ENCODE assay signal across 10 mouse cellular contexts in the genomic region with DNA sequence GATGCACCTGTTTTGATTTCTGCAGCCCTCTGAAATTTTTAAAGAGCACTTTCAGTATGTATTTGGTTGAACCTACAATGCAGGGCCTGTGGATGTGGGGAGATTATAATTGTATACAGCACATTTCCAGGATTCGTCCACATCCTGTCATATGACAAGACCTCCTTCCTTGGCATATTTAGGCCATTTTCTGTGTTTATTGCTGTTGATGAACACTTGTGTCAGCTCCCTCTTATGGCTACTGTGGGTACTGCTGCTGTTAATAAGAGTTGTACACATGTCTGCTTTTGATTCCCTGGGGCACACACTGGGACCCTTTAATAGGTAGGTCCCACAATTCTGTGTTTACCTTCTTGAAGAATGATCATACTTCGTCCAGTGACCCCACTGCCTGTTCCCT. TPM values are rescaled to one million over a fixed set of nuclear protein-coding genes. Genes with fewer than 3 reads are reported as not detected.
DNase-seq lines count a peak whose midpoint lies in the region; ATAC-seq and TF ChIP-seq lines count a peak whose summit lies in the region.
"Had no signal": no experiment of that assay in that cellular context is flagged by ENCODE, and none has a peak within 500 bp of the region (broad histone marks: within the 10 kb centered on the region; RNA-seq: fewer than 3 reads in every experiment).

No protein-coding gene starts in this region.

- no peak overlapping the region for H3K4me2 ChIP-seq in heart, embryonic 11.5 days
- H3K4me2 ChIP-seq in midbrain, postnatal 0 days (ENCODE audit: low read depth, low read length, poor library complexity, severe bottlenecking), result no peak overlapping the region
- H3K4me2 ChIP-seq in midbrain, embryonic 13.5 days (replicated peaks), result no peak overlapping the region
- H3K4me2 ChIP-seq: midbrain, embryonic 12.5 days had no signal

- no peaks in the 10 kb centered on the region for H3K36me3 ChIP-seq in heart, embryonic 11.5 days (ENCODE audit: control insufficient read depth, insufficient read depth, low read length)
- H3K36me3 ChIP-seq in midbrain, postnatal 0 days (ENCODE audit: insufficient read depth, low read length), result no peaks in the 10 kb centered on the region
- H3K36me3 ChIP-seq in midbrain, embryonic 13.5 days, result no peaks in the 10 kb centered on the region
- H3K36me3 ChIP-seq: midbrain, embryonic 12.5 days had no signal

- DNase-seq in heart, adult 11 months, result peak; percentile 82
- peak; percentile 83 for DNase-seq in midbrain, postnatal 0 days (ENCODE audit: low spot score)
- peak; percentile 71 for DNase-seq in c-Kit-positive CD71-positive TER-119-negative erythroid progenitor cells, embryonic 14.5 days (ENCODE audit: low read depth)
- DNase-seq in lung, postnatal 14 days, result peak; percentile 77
- no peak for DNase-seq in ovary, postnatal 10 days (ENCODE audit: low spot score)
- no peak for DNase-seq in cerebellum, adult 18-20 months

- H3K27me3 ChIP-seq in heart, embryonic 11.5 days (ENCODE audit: control insufficient read depth, insufficient read depth, low read length), result peaks cover 5% of the 10 kb centered on the region; the same call in 1 of the 2 replicates
- H3K27me3 ChIP-seq in midbrain, postnatal 0 days (ENCODE audit: insufficient read depth, low read length), result no peaks in the 10 kb centered on the region
- H3K27me3 ChIP-seq in midbrain, embryonic 13.5 days, result no peaks in the 10 kb centered on the region

- H3K27ac ChIP-seq in heart, embryonic 11.5 days (ENCODE audit: low read depth, low read length), result no peak overlapping the region
- no peak overlapping the region for H3K27ac ChIP-seq in midbrain, postnatal 0 days (ENCODE audit: low read depth, low read length)
- H3K27ac ChIP-seq in midbrain, embryonic 13.5 days, result no peak overlapping the region
- H3K27ac ChIP-seq: midbrain, embryonic 12.5 days had no signal

- ATAC-seq in heart, embryonic 11.5 days (replicated peaks; ENCODE audit: insufficient number of reproducible peaks, low FRiP score, low TSS enrichment), result no peak
- ATAC-seq in midbrain, postnatal 0 days (ENCODE audit: low FRiP score), result no peak
- no peak for ATAC-seq in midbrain, embryonic 13.5 days

- 40% methylated on average over 2 of the region's 2 CpGs for WGBS in heart, embryonic 11.5 days (ENCODE audit: insufficient replicate concordance)
- 41% methylated on average over 2 of the region's 2 CpGs for WGBS in midbrain, postnatal 0 days
- WGBS in midbrain, embryonic 13.5 days, result 57% methylated on average over 2 of the region's 2 CpGs

- H3K4me3 ChIP-seq in heart, embryonic 11.5 days (ENCODE audit: low read depth, low read length), result no peak overlapping the region
- no peak overlapping the region for H3K4me3 ChIP-seq in midbrain, postnatal 0 days (ENCODE audit: low read depth, low read length)
- no peak overlapping the region for H3K4me3 ChIP-seq in midbrain, embryonic 13.5 days (replicated peaks)
- H3K4me3 ChIP-seq: midbrain, embryonic 12.5 days had no signal

- TF ChIP-seq CTCF in midbrain, postnatal 0 days (IDR thresholded peaks at IDR 0.05), result peak; percentile 76

- H3K9ac ChIP-seq in heart, embryonic 11.5 days (ENCODE audit: low read depth, low read length), result no peak overlapping the region
- no peak overlapping the region for H3K9ac ChIP-seq in midbrain, postnatal 0 days (replicated peaks; ENCODE audit: low read length, poor library complexity, severe bottlenecking)
- H3K9ac ChIP-seq in midbrain, embryonic 13.5 days (replicated peaks), result no peak overlapping the region
- H3K9ac ChIP-seq: midbrain, embryonic 12.5 days had no signal

- no peaks in the 10 kb centered on the region for H3K4me1 ChIP-seq in heart, embryonic 11.5 days (ENCODE audit: control insufficient read depth, insufficient read depth, low read length)
- no peaks in the 10 kb centered on the region for H3K4me1 ChIP-seq in midbrain, postnatal 0 days (ENCODE audit: insufficient read depth, low read length)
- 0 out of 2 replicates have a peak, but pooled peaks cover under 1% of the 10 kb centered on the region for H3K4me1 ChIP-seq in midbrain, embryonic 13.5 days (replicated peaks)
- H3K4me1 ChIP-seq: midbrain, embryonic 12.5 days had no signal

- no peaks in the 10 kb centered on the region for H3K9me3 ChIP-seq in heart, embryonic 11.5 days (replicated peaks; ENCODE audit: control insufficient read depth, low read length)
- H3K9me3 ChIP-seq in midbrain, postnatal 0 days (ENCODE audit: low read length), result no peaks in the 10 kb centered on the region
- H3K9me3 ChIP-seq in midbrain, embryonic 13.5 days, result no peaks in the 10 kb centered on the region
- H3K9me3 ChIP-seq: midbrain, embryonic 12.5 days had no signal

RNA-seq across cellular contexts. Expression of a gene that starts 22.9 kb away (rescaled TPM):
- polyA plus RNA-seq in heart, embryonic 11.5 days (2014; fragmentation: Nextera tagmentation; extraction: Ambion mirVana), result 4.5 and 4.8 TPM in 2 replicates
- total RNA-seq in midbrain, postnatal 0 days (2014; rRNA removed), result 49.2 and 49.9 TPM in 2 replicates
- 16.1 and 16.5 TPM in 2 replicates for polyA plus RNA-seq in midbrain, postnatal 0 days (2015; fragmentation: Nextera tagmentation; extraction: Ambion mirVana)
- polyA plus RNA-seq in midbrain, embryonic 13.5 days (2015; fragmentation: Nextera tagmentation; extraction: Ambion mirVana), result 26.8 and 33.9 TPM in 2 replicates

RNA-seq across cellular contexts. Expression of a gene that starts 39.0 kb away (rescaled TPM):
- polyA plus RNA-seq in heart, embryonic 11.5 days (2014; fragmentation: Nextera tagmentation; extraction: Ambion mirVana), result 5.9 and 8.3 TPM in 2 replicates
- total RNA-seq in midbrain, postnatal 0 days (2014; rRNA removed), result 1.7 and 3.5 TPM in 2 replicates
- polyA plus RNA-seq in midbrain, postnatal 0 days (2015; fragmentation: Nextera tagmentation; extraction: Ambion mirVana), result 0.98 and 1.3 TPM in 2 replicates
- polyA plus RNA-seq in midbrain, embryonic 13.5 days (2015; fragmentation: Nextera tagmentation; extraction: Ambion mirVana), result 1.1 and 1.2 TPM in 2 replicates

RNA-seq across cellular contexts. Expression of a gene that starts 53.6 kb away (rescaled TPM):
- polyA plus RNA-seq in heart, embryonic 11.5 days (2014; fragmentation: Nextera tagmentation; extraction: Ambion mirVana), result 62.9 and 69.0 TPM in 2 replicates
- 87.0 and 101 TPM in 2 replicates for total RNA-seq in midbrain, postnatal 0 days (2014; rRNA removed)
- 90.4 TPM in 2 replicates for polyA plus RNA-seq in midbrain, postnatal 0 days (2015; fragmentation: Nextera tagmentation; extraction: Ambion mirVana)
- polyA plus RNA-seq in midbrain, embryonic 13.5 days (2015; fragmentation: Nextera tagmentation; extraction: Ambion mirVana), result 113 and 117 TPM in 2 replicates

RNA-seq across cellular contexts. Expression of a gene that starts 56.8 kb away (rescaled TPM):
- not detected in 2 replicates for polyA plus RNA-seq in heart, embryonic 11.5 days (2014; fragmentation: Nextera tagmentation; extraction: Ambion mirVana)
- total RNA-seq in midbrain, postnatal 0 days (2014; rRNA removed), result 0.38 TPM in 1 of 2 replicates, not detected in the other
- polyA plus RNA-seq in midbrain, postnatal 0 days (2015; fragmentation: Nextera tagmentation; extraction: Ambion mirVana), result not detected in 2 replicates
- polyA plus RNA-seq in midbrain, embryonic 13.5 days (2015; fragmentation: Nextera tagmentation; extraction: Ambion mirVana), result not detected in 2 replicates
- total RNA-seq: heart, postnatal 10 days had no signal
- polyA plus RNA-seq: midbrain, embryonic 12.5 days had no signal

Comparison
In these comparisons a context has a peak if more than half of its experiments do, and no peak if none do; other contexts are left out.
1. DNase-seq: peak in heart, adult 11 months (single experiment), midbrain, postnatal 0 days (single experiment), c-Kit-positive CD71-positive TER-119-negative erythroid progenitor cells, embryonic 14.5 days (single experiment) and lung, postnatal 14 days (single experiment); none in ovary, postnatal 10 days (single experiment) and cerebellum, adult 18-20 months (0 of 2).